Mouse (Mus musculus) kidney, embryonic 14.5 days (tissue): ENCODE measurements at regions not wholly inside any gene's neighbourhood (a gene's known extent, or its start where the extent isn't known, plus 50 kb on each side); places are given as distances from the start of the nearest gene placed in this dataset.

Source experiments
- ATAC-seq: fragments of 200-750 bp; cut with Nextera tagmentation; 2 replicates; pipeline ENCODE4 v1.8.0; 2017; ENCODE audit warnings: moderate number of reproducible peaks, mild to moderate bottlenecking, moderate TSS enrichment, moderate library complexity; ENCODE audit not compliant: low FRiP score, low TSS enrichment
- H3K27ac ChIP-seq: fragments of 300-500 bp; sonication (generic); 2 replicates; pipeline ENCODE4 v1.5.1; 2014; ENCODE audit warnings: low read depth, mild to moderate bottlenecking, low read length, moderate library complexity, mixed read lengths
- H3K27me3 ChIP-seq: fragments of 300-500 bp; sonication (generic); 2 replicates; pipeline ENCODE4 v1.6.1; 2014; ENCODE audit warnings: mild to moderate bottlenecking, low read length; ENCODE audit not compliant: control insufficient read depth, insufficient read depth
- H3K36me3 ChIP-seq: fragments of 300-500 bp; sonication (generic); 2 replicates; pipeline ENCODE4 v1.6.1; 2014; ENCODE audit warnings: low read length, mixed read lengths; ENCODE audit not compliant: control insufficient read depth, insufficient read depth
- H3K4me1 ChIP-seq: fragments of 300-500 bp; sonication (generic); 2 replicates; pipeline ENCODE4 v1.6.1; 2014; ENCODE audit warnings: low read length, mixed read lengths; ENCODE audit not compliant: control insufficient read depth, insufficient read depth
- H3K4me2 ChIP-seq: fragments of 300-500 bp; sonication (generic); replicated peaks from 2 replicates; pipeline ENCODE4 v1.6.1; 2014; ENCODE audit warnings: low read depth, mild to moderate bottlenecking, low read length
- H3K4me3 ChIP-seq: fragments of 300-500 bp; sonication (generic); 2 replicates; pipeline ENCODE4 v1.5.1; 2014; ENCODE audit warnings: mild to moderate bottlenecking, low read length
- H3K9ac ChIP-seq: fragments of 300-500 bp; sonication (generic); 2 replicates; pipeline ENCODE4 v1.6.1; 2014; ENCODE audit warnings: low read depth, mild to moderate bottlenecking, low read length, moderate library complexity
- H3K9me3 ChIP-seq: fragments of 300-500 bp; sonication (generic); 2 replicates; pipeline ENCODE4 v1.6.1; 2016; ENCODE audit warnings: low read length; ENCODE audit not compliant: control insufficient read depth
- WGBS: fragments of 180-500 bp; shearing (Covaris S2); extraction: QIAGEN DNeasy Blood & Tissue Kit; methylation state at CpG from one replicate; pipeline ENCODE4 v1.1.7; 2014; 5-methylcytosine and 5-hydroxymethylcytosine counted together

DNA sequence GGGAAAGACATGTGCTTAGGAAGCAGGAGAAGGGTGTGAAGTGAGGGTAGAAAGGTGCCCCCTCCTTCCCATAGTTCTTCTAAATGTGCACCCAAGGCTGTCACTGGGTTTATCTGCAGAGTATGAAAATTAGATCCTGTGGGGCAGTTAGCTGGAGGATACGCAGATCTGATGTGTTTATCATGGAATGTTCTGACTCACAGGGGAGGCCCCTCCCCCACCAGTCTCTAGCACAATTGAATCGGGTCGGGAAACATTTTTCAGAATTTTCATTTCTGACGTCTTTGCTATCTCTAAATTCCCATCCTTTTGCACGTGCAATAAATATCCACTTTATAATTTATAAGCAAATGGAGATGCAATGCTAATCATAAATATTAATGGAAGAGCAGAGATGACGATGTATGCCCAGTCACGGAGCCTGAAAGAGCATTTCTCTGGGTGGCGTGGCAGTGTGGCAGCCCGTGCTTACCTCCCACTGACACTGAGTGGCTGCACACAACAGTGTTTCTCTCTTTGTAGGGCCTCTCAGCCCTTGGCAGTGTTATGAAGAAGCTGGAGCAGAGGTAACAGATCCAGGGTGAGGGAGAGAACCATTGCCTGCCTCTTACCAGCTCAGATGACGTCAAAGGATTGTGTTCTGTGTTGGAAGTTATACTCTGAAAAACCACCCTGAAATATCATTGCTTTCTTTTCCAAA, 122.1 kb upstream of the Gm26657 start:
- no peaks in the 10 kb centered on the region; the same call in 1 of the 2 replicates for H3K9me3 ChIP-seq
- no peak overlapping the region for H3K27ac ChIP-seq
- no peak overlapping the region for H3K4me3 ChIP-seq
- H3K4me1 ChIP-seq, result no peaks in the 10 kb centered on the region
- no peak overlapping the region for H3K4me2 ChIP-seq
- WGBS, result 83% methylated on average over 10 of the region's 10 CpGs
- H3K27me3 ChIP-seq, result no peaks in the 10 kb centered on the region
- no peaks in the 10 kb centered on the region for H3K36me3 ChIP-seq
- no peak overlapping the region for H3K9ac ChIP-seq
- ATAC-seq, result no peak

DNA sequence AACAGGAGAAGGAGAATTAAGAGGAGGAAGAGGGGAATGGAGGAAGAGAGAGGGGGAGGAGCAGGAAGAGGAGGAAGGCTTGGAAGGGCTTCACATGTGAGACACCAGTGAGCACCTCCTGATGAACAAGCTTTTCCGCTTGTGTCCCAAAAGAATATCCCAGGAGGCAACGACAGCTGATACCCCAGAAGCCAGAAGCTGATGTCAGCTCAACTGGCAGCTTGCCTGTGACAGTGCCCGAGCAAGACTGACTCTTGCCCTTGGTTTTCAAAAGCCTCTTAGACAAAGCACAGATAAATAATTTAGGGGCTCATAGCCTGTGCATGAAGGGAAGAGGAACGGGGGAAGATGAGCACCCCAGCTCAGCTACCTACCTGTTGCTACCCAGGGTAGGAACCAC, 127.5 kb upstream of the Gm26657 start:
- no peaks in the 10 kb centered on the region; the same call in 1 of the 2 replicates for H3K9me3 ChIP-seq
- no peaks in the 10 kb centered on the region for H3K36me3 ChIP-seq
- H3K4me1 ChIP-seq, result no peaks in the 10 kb centered on the region
- H3K4me2 ChIP-seq, result no peak overlapping the region
- WGBS, result 60% methylated on average over 4 of the region's 4 CpGs
- no peaks in the 10 kb centered on the region for H3K27me3 ChIP-seq
- H3K9ac ChIP-seq, result no peak overlapping the region
- ATAC-seq, result no peak
- H3K27ac ChIP-seq, result no peak overlapping the region
- no peak overlapping the region for H3K4me3 ChIP-seq

DNA sequence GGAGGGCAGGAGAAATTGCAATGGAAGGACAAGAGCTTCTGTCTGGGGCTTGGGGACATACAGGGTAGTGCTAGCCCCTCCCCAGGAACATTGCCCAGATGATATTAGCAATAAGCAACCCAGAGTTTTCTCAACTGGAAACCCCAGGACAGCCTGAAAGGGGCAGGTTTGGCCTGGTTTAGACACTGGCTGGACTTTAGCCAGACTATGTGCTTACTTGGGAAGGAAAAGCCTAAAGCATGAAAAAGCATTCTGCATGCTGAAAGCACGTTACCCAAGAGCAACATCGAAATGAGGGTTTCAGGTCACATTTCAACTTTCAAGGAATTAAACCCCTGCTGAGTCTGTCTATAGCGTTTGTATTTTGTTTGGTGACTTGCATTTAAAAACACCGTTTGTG, 128.1 kb upstream of the Gm26657 start:
- H3K4me3 ChIP-seq, result no peak overlapping the region
- no peaks in the 10 kb centered on the region for H3K27me3 ChIP-seq
- H3K27ac ChIP-seq, result no peak overlapping the region
- H3K4me1 ChIP-seq, result no peaks in the 10 kb centered on the region
- H3K9ac ChIP-seq, result no peak overlapping the region
- no peak overlapping the region for H3K4me2 ChIP-seq
- ATAC-seq, result no peak
- 53% methylated on average over 4 of the region's 4 CpGs for WGBS
- no peaks in the 10 kb centered on the region for H3K9me3 ChIP-seq
- H3K36me3 ChIP-seq, result no peaks in the 10 kb centered on the region

DNA sequence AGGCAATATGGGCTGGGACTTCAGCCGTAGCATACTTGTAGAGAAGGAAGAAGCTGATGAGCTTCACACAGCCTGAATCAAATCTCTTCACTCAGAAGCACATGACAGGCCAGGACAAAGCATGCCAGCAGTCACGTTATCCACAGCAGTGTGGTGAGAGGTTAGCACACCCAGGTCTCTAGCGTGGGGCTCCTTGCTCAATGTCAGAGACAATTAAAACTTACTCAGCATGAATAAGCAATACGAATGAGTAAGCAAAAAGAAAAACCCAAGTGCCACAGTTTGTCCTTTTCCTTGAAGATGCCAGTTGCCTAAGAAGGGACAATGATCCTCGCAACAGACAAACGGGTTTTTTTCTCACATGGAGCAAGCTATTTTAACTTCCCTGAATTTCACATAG, 129.6 kb upstream of the Gm26657 start:
- no peak for ATAC-seq
- Histone ChIP-seq H3K9me3 (no peaks in the 10 kb centered on the region), H3K4me1 (no peaks in the 10 kb centered on the region), H3K9ac (no peak overlapping the region), H3K27ac (no peak overlapping the region), H3K27me3 (no peaks in the 10 kb centered on the region), H3K4me3 (no peak overlapping the region), H3K36me3 (no peaks in the 10 kb centered on the region), H3K4me2 (no peak overlapping the region)
- 80% methylated on average over 6 of the region's 6 CpGs for WGBS

DNA sequence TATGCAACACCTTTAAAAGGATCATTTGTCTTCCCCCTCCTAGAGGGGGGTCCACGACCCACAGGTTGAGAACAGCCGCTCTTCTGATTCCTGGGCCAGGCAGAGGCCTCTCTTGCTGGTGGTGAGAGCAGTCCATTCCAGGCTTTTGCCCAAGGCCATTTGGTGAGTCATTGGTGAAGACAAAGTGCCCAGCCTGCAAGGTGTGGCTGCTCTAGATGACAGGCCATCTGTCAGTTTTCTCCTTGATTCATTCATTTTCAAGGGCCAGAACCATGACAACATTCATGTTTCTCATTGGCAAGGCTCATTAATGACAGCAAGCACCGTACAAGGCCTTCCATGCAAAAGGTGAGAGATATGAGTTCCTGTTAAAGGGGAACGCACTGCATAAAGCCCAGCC, 131.2 kb upstream of the Gm26657 start:
- H3K27ac ChIP-seq, result no peak overlapping the region
- no peak overlapping the region for H3K4me2 ChIP-seq
- H3K4me1 ChIP-seq, result no peaks in the 10 kb centered on the region
- H3K9ac ChIP-seq, result no peak overlapping the region
- H3K36me3 ChIP-seq, result no peaks in the 10 kb centered on the region
- no peak overlapping the region for H3K4me3 ChIP-seq
- H3K27me3 ChIP-seq, result no peaks in the 10 kb centered on the region
- ATAC-seq, result no peak
- WGBS, result 66% methylated on average over 4 of the region's 4 CpGs
- no peaks in the 10 kb centered on the region for H3K9me3 ChIP-seq

- 88% methylated on average over 2 of the region's 2 CpGs for WGBS
Observed at GRCm38 (mm10) chr4:56598398-56598797, 141.5 kb upstream of the Gm26657 start.

DNA sequence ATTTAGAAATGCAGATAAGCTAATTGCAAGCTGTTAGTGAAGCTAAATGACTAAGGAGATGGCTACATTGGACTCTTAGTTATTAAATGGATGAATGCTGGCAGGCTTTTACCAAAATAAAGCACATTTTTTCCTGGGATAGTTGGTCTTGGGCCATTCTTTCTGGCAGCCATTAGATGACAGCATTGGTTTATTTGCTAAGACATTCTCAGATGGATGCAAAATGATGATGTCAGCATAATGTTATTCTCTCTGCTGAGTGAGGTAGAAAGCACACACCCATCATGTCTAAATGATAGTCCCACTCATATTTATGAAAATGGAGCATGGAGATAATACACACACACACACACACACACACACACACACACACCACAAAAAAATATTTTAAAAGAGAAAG, 141.9 kb upstream of the Gm26657 start:
- Histone ChIP-seq H3K36me3 (no peaks in the 10 kb centered on the region), H3K4me2 (no peak overlapping the region), H3K27me3 (no peaks in the 10 kb centered on the region), H3K9ac (no peak overlapping the region), H3K4me1 (no peaks in the 10 kb centered on the region), H3K27ac (no peak overlapping the region), H3K4me3 (no peak overlapping the region), H3K9me3 (no peaks in the 10 kb centered on the region)
- ATAC-seq, result no peak

More at GRCm38 (mm10) chr4:56598398-56598797, 141.5 kb upstream of the Gm26657 start:
- no peak overlapping the region for H3K9ac ChIP-seq
- no peaks in the 10 kb centered on the region for H3K4me1 ChIP-seq
- no peaks in the 10 kb centered on the region for H3K27me3 ChIP-seq
- no peaks in the 10 kb centered on the region for H3K36me3 ChIP-seq
- no peak overlapping the region for H3K4me2 ChIP-seq
- no peak for ATAC-seq
- no peak overlapping the region for H3K27ac ChIP-seq
- no peaks in the 10 kb centered on the region for H3K9me3 ChIP-seq
- H3K4me3 ChIP-seq, result no peak overlapping the region

DNA sequence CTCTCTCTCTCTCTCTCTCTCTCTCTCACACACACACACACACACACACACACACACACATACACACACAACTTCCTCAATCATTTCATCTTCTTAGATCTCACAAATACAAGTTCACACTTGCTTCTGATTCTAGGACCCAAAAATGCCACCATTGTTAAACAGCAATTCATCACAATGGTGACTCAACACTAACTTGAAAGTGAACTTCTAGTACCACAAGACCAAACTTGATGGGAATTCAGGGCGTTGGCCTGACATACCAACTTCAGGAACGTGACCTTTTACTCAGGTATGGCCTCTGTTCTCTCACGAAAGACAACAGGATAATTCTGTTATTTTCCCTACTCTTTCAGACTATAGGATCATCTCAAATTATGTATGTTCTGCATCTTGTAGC, 157.5 kb upstream of the Gm26657 start:
- no peak overlapping the region for H3K4me3 ChIP-seq
- H3K9ac ChIP-seq, result no peak overlapping the region
- H3K9me3 ChIP-seq, result no peaks in the 10 kb centered on the region
- H3K36me3 ChIP-seq, result no peaks in the 10 kb centered on the region
- ATAC-seq, result no peak
- no peaks in the 10 kb centered on the region for H3K27me3 ChIP-seq
- no peaks in the 10 kb centered on the region for H3K4me1 ChIP-seq
- no peak overlapping the region for H3K4me2 ChIP-seq
- 79% methylated on average over 3 of the region's 3 CpGs for WGBS
- no peak overlapping the region for H3K27ac ChIP-seq

GRCm38 (mm10) chr4:56576837-56577548, 162.9 kb upstream of the Gm26657 start:
- Histone ChIP-seq H3K27me3 (no peaks in the 10 kb centered on the region), H3K27ac (no peak overlapping the region), H3K4me3 (no peak overlapping the region), H3K9ac (no peak overlapping the region), H3K36me3 (no peaks in the 10 kb centered on the region), H3K4me1 (no peaks in the 10 kb centered on the region), H3K4me2 (no peak overlapping the region), H3K9me3 (no peaks in the 10 kb centered on the region)
- 87% methylated on average over 15 of the region's 15 CpGs for WGBS
- ATAC-seq, result no peak
